Mouse (Mus musculus): Measurements from ENCODE around the gene Asgr2. TPM values are rescaled to one million over a fixed set of nuclear protein-coding genes. Genes with fewer than 3 reads are reported as not detected.
"Not testable (repeated sequence)": the region's sequence is repeated elsewhere in the genome, so short reads cannot be mapped to it uniquely, and the experiment has no call there.

The Asgr2 gene
- polyA plus RNA-seq, 1 experiment from 2014 or later = 0.22 TPM

GRCm38 (mm10) chr11:70110146-70110545, 17.7 kb downstream of the Asgr2 start:
- Histone ChIP-seq H3K9ac (ENCODE audit: low read length) (no peak overlapping the region), H3K9me3 (replicated peaks; ENCODE audit: control insufficient read depth, low read length) (peaks cover 3% of the 10 kb centered on the region; the same call in 1 of the 2 replicates), H3K27ac (ENCODE audit: low read length) (no peak overlapping the region), H3K4me2 (ENCODE audit: low read depth, low read length) (no peak overlapping the region), H3K4me3 (ENCODE audit: low read length) (no peak overlapping the region), H3K36me3 (ENCODE audit: control insufficient read depth, insufficient read depth) (no peaks in the 10 kb centered on the region), H3K27me3 (ENCODE audit: control insufficient read depth, insufficient read depth, low read length) (no peaks in the 10 kb centered on the region), H3K4me1 (ENCODE audit: control insufficient read depth, insufficient read depth, low read length) (no peaks in the 10 kb centered on the region)
- ATAC-seq (replicated peaks; ENCODE audit: extremely low read depth, insufficient read depth, low FRiP score) = no peak
- 61% methylated on average over 3 of the region's 3 CpGs for WGBS

DNA sequence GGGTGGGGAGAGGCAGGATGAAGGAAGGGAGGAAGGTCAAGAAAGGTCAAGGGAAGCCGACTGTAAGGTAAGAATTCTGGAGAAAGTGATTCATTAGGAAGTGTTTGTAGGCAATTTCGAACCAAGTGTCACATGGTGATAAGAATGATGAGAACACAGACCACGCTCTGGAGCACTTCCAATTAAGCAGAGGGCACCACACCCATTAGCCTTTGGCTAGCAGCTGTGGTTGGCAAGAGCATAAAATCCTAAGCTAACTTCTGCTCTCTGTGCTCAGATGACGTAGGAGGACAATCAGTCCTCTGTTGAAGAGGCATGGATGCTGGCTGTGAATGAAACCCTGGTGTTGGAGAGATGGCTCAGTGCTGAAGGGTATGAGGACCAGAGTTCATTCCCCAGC, 22.1 kb downstream of the Asgr2 start:
- no peaks in the 10 kb centered on the region for H3K4me1 ChIP-seq (ENCODE audit: control insufficient read depth, insufficient read depth, low read length)
- H3K4me3 ChIP-seq (ENCODE audit: low read length) = no peak overlapping the region
- WGBS = 52% methylated on average over 4 of the region's 4 CpGs
- H3K27me3 ChIP-seq (ENCODE audit: control insufficient read depth, insufficient read depth, low read length) = no peaks in the 10 kb centered on the region
- H3K36me3 ChIP-seq (ENCODE audit: control insufficient read depth, insufficient read depth) = no peaks in the 10 kb centered on the region
- ATAC-seq (replicated peaks; ENCODE audit: extremely low read depth, insufficient read depth, low FRiP score) = no peak
- peaks cover 4% of the 10 kb centered on the region; the same call in 1 of the 2 replicates for H3K9me3 ChIP-seq (replicated peaks; ENCODE audit: control insufficient read depth, low read length)
- no peak overlapping the region for H3K27ac ChIP-seq (ENCODE audit: low read length)
- no peak overlapping the region for H3K9ac ChIP-seq (ENCODE audit: low read length)
- H3K4me2 ChIP-seq (ENCODE audit: low read depth, low read length) = no peak overlapping the region

DNA sequence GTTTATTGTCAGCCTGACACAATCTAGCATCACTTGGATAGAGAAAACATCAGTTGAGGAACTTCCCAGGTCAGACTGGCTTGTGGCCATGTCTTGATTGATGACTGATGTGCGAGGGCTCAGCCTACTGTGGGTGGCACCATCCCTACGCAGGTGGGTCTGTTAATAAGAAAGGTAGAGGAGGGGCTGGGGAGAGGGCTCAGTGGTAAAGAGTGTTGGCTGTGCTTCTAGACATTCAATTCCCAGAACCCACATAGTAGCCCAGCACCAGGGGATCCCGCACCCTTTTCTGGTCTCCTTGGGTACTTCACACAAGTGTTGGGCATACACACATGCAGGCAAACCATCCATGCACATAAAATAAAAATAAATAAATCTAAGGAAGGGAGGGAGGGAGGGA, 23.5 kb downstream of the Asgr2 start:
- no peak overlapping the region for H3K4me2 ChIP-seq (ENCODE audit: low read depth, low read length)
- peaks cover 8% of the 10 kb centered on the region for H3K9me3 ChIP-seq (replicated peaks; ENCODE audit: control insufficient read depth, low read length)
- WGBS = 83% methylated on average over 3 of the region's 3 CpGs
- ATAC-seq (replicated peaks; ENCODE audit: extremely low read depth, insufficient read depth, low FRiP score) = no peak
- H3K27ac ChIP-seq (ENCODE audit: low read length) = no peak overlapping the region
- H3K9ac ChIP-seq (ENCODE audit: low read length) = no peak overlapping the region
- H3K4me3 ChIP-seq (ENCODE audit: low read length) = no peak overlapping the region
- H3K4me1 ChIP-seq (ENCODE audit: control insufficient read depth, insufficient read depth, low read length) = no peaks in the 10 kb centered on the region
- no peaks in the 10 kb centered on the region for H3K27me3 ChIP-seq (ENCODE audit: control insufficient read depth, insufficient read depth, low read length)
- H3K36me3 ChIP-seq (ENCODE audit: control insufficient read depth, insufficient read depth) = no peaks in the 10 kb centered on the region

DNA sequence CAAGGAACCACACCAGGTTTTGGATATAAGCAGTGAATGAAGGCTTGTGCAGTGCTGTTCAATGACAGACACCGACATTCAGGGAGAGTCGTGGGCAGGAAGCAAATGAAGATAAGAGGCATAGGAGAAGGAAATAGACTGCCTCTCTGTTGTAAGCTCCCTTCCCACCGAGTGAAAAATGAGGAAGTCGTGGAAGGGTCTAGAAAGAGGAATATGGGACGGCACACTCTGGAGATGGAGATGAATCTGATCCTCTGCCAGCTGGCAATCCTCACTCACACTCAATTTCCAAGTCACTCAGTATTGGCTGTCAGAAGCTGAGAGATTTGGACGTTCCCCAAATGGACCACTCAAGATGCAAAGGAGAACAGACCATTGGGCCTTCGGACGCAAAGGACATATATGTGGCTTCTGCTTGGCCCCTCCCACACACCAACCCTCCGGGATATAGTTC, 37.5 kb downstream of the Asgr2 start, which contains the start of gene Mgl2:
Mgl2 (plus strand) TSS at position 404 of the 454 bp plus-strand sequence.
- no peak for ATAC-seq (replicated peaks; ENCODE audit: extremely low read depth, insufficient read depth, low FRiP score)
- Histone ChIP-seq H3K36me3 (ENCODE audit: control insufficient read depth, insufficient read depth) (no peaks in the 10 kb centered on the region), H3K4me2 (ENCODE audit: low read depth, low read length) (no peak within 1 kb of the TSS), H3K27ac (ENCODE audit: low read length) (no peak within 1 kb of the TSS), H3K9ac (ENCODE audit: low read length) (no peak within 1 kb of the TSS), H3K9me3 (replicated peaks; ENCODE audit: control insufficient read depth, low read length) (no peaks in the 10 kb centered on the region), H3K27me3 (ENCODE audit: control insufficient read depth, insufficient read depth, low read length) (no peaks in the 10 kb centered on the region), H3K4me3 (ENCODE audit: low read length) (no peak within 1 kb of the TSS), H3K4me1 (ENCODE audit: control insufficient read depth, insufficient read depth, low read length) (no peaks in the 10 kb centered on the region)
- WGBS = 43% methylated on average over 9 of the region's 9 CpGs

GRCm38 (mm10) chr11:70135001-70135400, 42.6 kb downstream of the Asgr2 start:
- not testable (repeated sequence) for H3K36me3 ChIP-seq (ENCODE audit: control insufficient read depth, insufficient read depth); H3K27me3 ChIP-seq (ENCODE audit: control insufficient read depth, insufficient read depth, low read length); H3K4me1 ChIP-seq (ENCODE audit: control insufficient read depth, insufficient read depth, low read length); H3K4me2 ChIP-seq (ENCODE audit: low read depth, low read length); H3K27ac ChIP-seq (ENCODE audit: low read length); ATAC-seq (replicated peaks; ENCODE audit: extremely low read depth, insufficient read depth, low FRiP score); H3K9me3 ChIP-seq (replicated peaks; ENCODE audit: control insufficient read depth, low read length); H3K4me3 ChIP-seq (ENCODE audit: low read length); H3K9ac ChIP-seq (ENCODE audit: low read length)
- 71% methylated on average over 3 of the region's 3 CpGs for WGBS

- not testable (repeated sequence) for H3K4me2 ChIP-seq (ENCODE audit: low read depth, low read length); H3K27me3 ChIP-seq (ENCODE audit: control insufficient read depth, insufficient read depth, low read length); ATAC-seq (replicated peaks; ENCODE audit: extremely low read depth, insufficient read depth, low FRiP score); H3K4me1 ChIP-seq (ENCODE audit: control insufficient read depth, insufficient read depth, low read length); H3K36me3 ChIP-seq (ENCODE audit: control insufficient read depth, insufficient read depth); H3K4me3 ChIP-seq (ENCODE audit: low read length); H3K9ac ChIP-seq (ENCODE audit: low read length); H3K27ac ChIP-seq (ENCODE audit: low read length); H3K9me3 ChIP-seq (replicated peaks; ENCODE audit: control insufficient read depth, low read length)
- WGBS = 74% methylated on average over 8 of the region's 8 CpGs
Measured at GRCm38 (mm10) chr11:70135925-70136324, 43.5 kb downstream of the Asgr2 start.

DNA sequence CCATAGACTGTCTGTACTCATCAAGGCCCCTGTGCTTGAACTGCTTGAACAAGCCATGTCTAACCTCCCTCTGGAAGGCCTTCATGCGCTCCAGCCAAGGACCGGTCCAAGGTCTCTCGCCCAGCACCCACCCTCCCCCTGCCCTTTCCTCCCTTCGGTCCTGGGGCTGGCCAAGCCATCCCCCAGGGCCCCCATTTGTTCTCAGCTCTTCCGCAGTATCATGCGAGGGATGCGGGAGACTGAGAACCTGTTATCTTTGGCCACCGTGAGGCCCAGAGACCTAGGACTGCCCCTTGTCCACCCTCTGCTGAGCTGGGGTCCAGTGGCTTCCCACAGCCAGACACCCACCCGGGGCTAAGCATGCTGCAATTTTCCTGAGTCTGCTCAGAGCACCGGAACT, 46.7 kb downstream of the Asgr2 start:
- no peaks in the 10 kb centered on the region for H3K27me3 ChIP-seq (ENCODE audit: control insufficient read depth, insufficient read depth, low read length)
- 62% methylated on average over 10 of the region's 10 CpGs for WGBS
- no peak for ATAC-seq (replicated peaks; ENCODE audit: extremely low read depth, insufficient read depth, low FRiP score)

GRCm38 (mm10) chr11:70151072-70151471, 58.6 kb downstream of the Asgr2 start:
- WGBS = 65% methylated on average over 3 of the region's 3 CpGs
- no peaks in the 10 kb centered on the region for H3K36me3 ChIP-seq (ENCODE audit: control insufficient read depth, insufficient read depth)
- ATAC-seq (replicated peaks; ENCODE audit: extremely low read depth, insufficient read depth, low FRiP score) = no peak

More for the DNA sequence above, 46.7 kb downstream of the Asgr2 start:
- no peak overlapping the region for H3K4me2 ChIP-seq (ENCODE audit: low read depth, low read length)
- H3K36me3 ChIP-seq (ENCODE audit: control insufficient read depth, insufficient read depth) = no peaks in the 10 kb centered on the region
- H3K4me1 ChIP-seq (ENCODE audit: control insufficient read depth, insufficient read depth, low read length) = no peaks in the 10 kb centered on the region
- H3K27ac ChIP-seq (ENCODE audit: low read length) = no peak overlapping the region
- no peaks in the 10 kb centered on the region for H3K9me3 ChIP-seq (replicated peaks; ENCODE audit: control insufficient read depth, low read length)
- no peak overlapping the region for H3K9ac ChIP-seq (ENCODE audit: low read length)
- no peak overlapping the region for H3K4me3 ChIP-seq (ENCODE audit: low read length)

More at GRCm38 (mm10) chr11:70151072-70151471, 58.6 kb downstream of the Asgr2 start:
- H3K27me3 ChIP-seq (ENCODE audit: control insufficient read depth, insufficient read depth, low read length) = no peaks in the 10 kb centered on the region
- H3K4me1 ChIP-seq (ENCODE audit: control insufficient read depth, insufficient read depth, low read length) = no peaks in the 10 kb centered on the region
- H3K4me3 ChIP-seq (ENCODE audit: low read length) = no peak overlapping the region
- no peak overlapping the region for H3K9ac ChIP-seq (ENCODE audit: low read length)
- no peak overlapping the region for H3K4me2 ChIP-seq (ENCODE audit: low read depth, low read length)
- 0 out of 2 replicates have a peak, but pooled peaks cover 3% of the 10 kb centered on the region for H3K9me3 ChIP-seq (replicated peaks; ENCODE audit: control insufficient read depth, low read length)
- H3K27ac ChIP-seq (ENCODE audit: low read length) = no peak overlapping the region
